Mouse (Mus musculus): ENCODE measurements around the gene Anxa9. TPM values are rescaled to one million over a fixed set of nuclear protein-coding genes. Genes with fewer than 3 reads are reported as not detected.

Anxa9 gene
- total and polyA plus RNA-seq, 2 experiments from 2014 or later, result 0.11 to 0.49 TPM

GRCm38 (mm10) chr3:95292899-95293298, 14.1 kb downstream of the Anxa9 start:
- 93% methylated on average over 2 of the region's 2 CpGs for WGBS
- no peak for DNase-seq (ENCODE audit: low spot score)
- Histone ChIP-seq H3K36me3 (replicated peaks; ENCODE audit: control insufficient read depth, insufficient read depth, low read length) (peaks cover 56% of the 10 kb centered on the region), H3K4me1 (ENCODE audit: control insufficient read depth, insufficient read depth) (no peaks in the 10 kb centered on the region), H3K9me3 (replicated peaks; ENCODE audit: control insufficient read depth, low read length) (no peaks in the 10 kb centered on the region), H3K4me2 (ENCODE audit: low read depth, low read length) (no peak overlapping the region), H3K4me3 (ENCODE audit: low read depth, low read length) (no peak overlapping the region), H3K27me3 (ENCODE audit: control insufficient read depth, insufficient read depth, low read length) (no peaks in the 10 kb centered on the region), H3K27ac (ENCODE audit: low read depth) (no peak overlapping the region), H3K9ac (replicated peaks; ENCODE audit: low read depth, low read length) (no peak overlapping the region)
- no peak for TF ChIP-seq CTCF (IDR thresholded peaks at IDR 0.05; ENCODE audit: low read depth)
- no peak for TF ChIP-seq EP300 (IDR thresholded peaks at IDR 0.05; ENCODE audit: low read depth)
- no peak for ATAC-seq (ENCODE audit: insufficient read depth, low read depth)

DNA sequence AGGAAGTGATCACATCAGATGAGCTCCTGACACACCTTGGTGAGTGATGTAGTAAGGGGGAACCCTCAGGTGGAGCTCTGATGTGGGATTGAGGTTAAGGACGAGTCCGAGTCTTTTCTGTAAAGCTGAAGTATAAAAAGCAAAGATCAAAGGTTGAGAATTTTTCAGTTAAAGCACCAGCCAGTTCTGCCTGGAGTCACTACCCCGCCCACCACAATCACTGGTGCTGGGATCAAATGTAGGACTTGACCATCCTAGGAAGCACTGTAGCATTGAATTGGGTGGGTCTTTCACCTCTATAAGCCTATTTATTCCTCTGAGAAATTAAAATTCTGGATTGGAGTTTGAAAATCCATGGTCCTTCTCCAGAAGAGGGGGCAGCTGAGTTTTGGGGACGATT, 15.9 kb downstream of the Anxa9 start:
- Histone ChIP-seq H3K27ac (ENCODE audit: low read depth) (no peak overlapping the region), H3K4me2 (ENCODE audit: low read depth, low read length) (no peak overlapping the region), H3K36me3 (replicated peaks; ENCODE audit: control insufficient read depth, insufficient read depth, low read length) (peaks cover 63% of the 10 kb centered on the region), H3K4me1 (ENCODE audit: control insufficient read depth, insufficient read depth) (no peaks in the 10 kb centered on the region), H3K4me3 (ENCODE audit: low read depth, low read length) (no peak overlapping the region), H3K9me3 (replicated peaks; ENCODE audit: control insufficient read depth, low read length) (no peaks in the 10 kb centered on the region), H3K27me3 (ENCODE audit: control insufficient read depth, insufficient read depth, low read length) (no peaks in the 10 kb centered on the region), H3K9ac (replicated peaks; ENCODE audit: low read depth, low read length) (no peak overlapping the region)
- DNase-seq (ENCODE audit: low spot score) (no peak), ATAC-seq (ENCODE audit: insufficient read depth, low read depth) (no peak)
- WGBS, result 84% methylated on average over 4 of the region's 4 CpGs
- TF ChIP-seq EP300 (IDR thresholded peaks at IDR 0.05; ENCODE audit: low read depth), result no peak
- no peak for TF ChIP-seq CTCF (IDR thresholded peaks at IDR 0.05; ENCODE audit: low read depth)

GRCm38 (mm10) chr3:95290156-95290555, 16.8 kb downstream of the Anxa9 start:
- TF ChIP-seq CTCF (IDR thresholded peaks at IDR 0.05; ENCODE audit: low read depth) (no peak), EP300 (IDR thresholded peaks at IDR 0.05; ENCODE audit: low read depth) (no peak)
- Histone ChIP-seq H3K4me1 (ENCODE audit: control insufficient read depth, insufficient read depth) (no peaks in the 10 kb centered on the region), H3K27me3 (ENCODE audit: control insufficient read depth, insufficient read depth, low read length) (no peaks in the 10 kb centered on the region), H3K36me3 (replicated peaks; ENCODE audit: control insufficient read depth, insufficient read depth, low read length) (peaks cover 60% of the 10 kb centered on the region), H3K4me3 (ENCODE audit: low read depth, low read length) (no peak overlapping the region), H3K9ac (replicated peaks; ENCODE audit: low read depth, low read length) (no peak overlapping the region), H3K27ac (ENCODE audit: low read depth) (no peak overlapping the region), H3K4me2 (ENCODE audit: low read depth, low read length) (no peak overlapping the region), H3K9me3 (replicated peaks; ENCODE audit: control insufficient read depth, low read length) (no peaks in the 10 kb centered on the region)
- no peak for DNase-seq (ENCODE audit: low spot score)
- no peak for ATAC-seq (ENCODE audit: insufficient read depth, low read depth)
- 71% methylated on average over 6 of the region's 6 CpGs for WGBS

DNA sequence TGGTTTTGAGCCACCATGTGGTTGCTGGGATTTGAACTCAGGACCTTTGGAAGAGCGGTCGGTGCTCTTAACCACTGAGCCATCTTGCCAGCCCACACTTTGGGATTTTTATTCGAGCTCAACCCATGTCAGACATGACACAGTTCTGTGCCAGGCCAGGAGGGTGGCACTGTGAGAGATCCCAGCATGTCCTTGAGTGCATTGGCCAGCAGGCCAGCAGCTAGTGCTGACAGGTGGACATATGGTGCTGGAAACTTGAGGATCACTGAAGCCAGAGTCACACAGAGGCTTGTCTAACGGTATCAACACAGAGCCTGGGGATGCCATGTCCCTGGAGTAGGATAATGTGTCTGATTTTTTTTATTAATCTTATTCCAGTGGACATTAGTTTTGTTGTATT, 17.6 kb downstream of the Anxa9 start:
- no peak for TF ChIP-seq EP300 (IDR thresholded peaks at IDR 0.05; ENCODE audit: low read depth)
- no peak for TF ChIP-seq CTCF (IDR thresholded peaks at IDR 0.05; ENCODE audit: low read depth)
- peaks cover 52% of the 10 kb centered on the region for H3K36me3 ChIP-seq (replicated peaks; ENCODE audit: control insufficient read depth, insufficient read depth, low read length)

GRCm38 (mm10) chr3:95287541-95287940, 19.4 kb downstream of the Anxa9 start:
- no peaks in the 10 kb centered on the region for H3K27me3 ChIP-seq (ENCODE audit: control insufficient read depth, insufficient read depth, low read length)
- H3K9ac ChIP-seq (replicated peaks; ENCODE audit: low read depth, low read length), result no peak overlapping the region
- no peak overlapping the region for H3K27ac ChIP-seq (ENCODE audit: low read depth)
- H3K4me3 ChIP-seq (ENCODE audit: low read depth, low read length), result no peak overlapping the region
- DNase-seq (ENCODE audit: low spot score) (no peak), ATAC-seq (ENCODE audit: insufficient read depth, low read depth) (no peak)
- TF ChIP-seq CTCF (IDR thresholded peaks at IDR 0.05; ENCODE audit: low read depth) (no peak), EP300 (IDR thresholded peaks at IDR 0.05; ENCODE audit: low read depth) (no peak)
- no peak overlapping the region for H3K4me2 ChIP-seq (ENCODE audit: low read depth, low read length)
- H3K36me3 ChIP-seq (replicated peaks; ENCODE audit: control insufficient read depth, insufficient read depth, low read length), result peaks cover 34% of the 10 kb centered on the region
- WGBS, result 76% methylated on average over 3 of the region's 3 CpGs
- peaks cover 9% of the 10 kb centered on the region for H3K4me1 ChIP-seq (ENCODE audit: control insufficient read depth, insufficient read depth)
- no peaks in the 10 kb centered on the region for H3K9me3 ChIP-seq (replicated peaks; ENCODE audit: control insufficient read depth, low read length)

More for the DNA sequence above, 17.6 kb downstream of the Anxa9 start:
- WGBS, result 88% methylated on average over 4 of the region's 4 CpGs
- H3K4me3 ChIP-seq (ENCODE audit: low read depth, low read length), result no peak overlapping the region
- no peak for DNase-seq (ENCODE audit: low spot score)
- no peaks in the 10 kb centered on the region for H3K9me3 ChIP-seq (replicated peaks; ENCODE audit: control insufficient read depth, low read length)
- no peak overlapping the region for H3K27ac ChIP-seq (ENCODE audit: low read depth)
- no peak overlapping the region for H3K9ac ChIP-seq (replicated peaks; ENCODE audit: low read depth, low read length)
- no peaks in the 10 kb centered on the region for H3K4me1 ChIP-seq (ENCODE audit: control insufficient read depth, insufficient read depth)
- no peak overlapping the region for H3K4me2 ChIP-seq (ENCODE audit: low read depth, low read length)
- ATAC-seq (ENCODE audit: insufficient read depth, low read depth), result no peak
- no peaks in the 10 kb centered on the region for H3K27me3 ChIP-seq (ENCODE audit: control insufficient read depth, insufficient read depth, low read length)

GRCm38 (mm10) chr3:95286510-95286909, 20.5 kb downstream of the Anxa9 start:
- Histone ChIP-seq H3K4me2 (ENCODE audit: low read depth, low read length) (no peak overlapping the region), H3K27me3 (ENCODE audit: control insufficient read depth, insufficient read depth, low read length) (no peaks in the 10 kb centered on the region), H3K27ac (ENCODE audit: low read depth) (no peak overlapping the region), H3K9ac (replicated peaks; ENCODE audit: low read depth, low read length) (no peak overlapping the region), H3K4me1 (ENCODE audit: control insufficient read depth, insufficient read depth) (peaks cover 9% of the 10 kb centered on the region), H3K9me3 (replicated peaks; ENCODE audit: control insufficient read depth, low read length) (no peaks in the 10 kb centered on the region), H3K36me3 (replicated peaks; ENCODE audit: control insufficient read depth, insufficient read depth, low read length) (peaks cover 25% of the 10 kb centered on the region), H3K4me3 (ENCODE audit: low read depth, low read length) (no peak overlapping the region)
- DNase-seq (ENCODE audit: low spot score) (no peak), ATAC-seq (ENCODE audit: insufficient read depth, low read depth) (no peak)
- WGBS, result 67% methylated on average over 7 of the region's 7 CpGs
- TF ChIP-seq EP300 (IDR thresholded peaks at IDR 0.05; ENCODE audit: low read depth), result no peak
- TF ChIP-seq CTCF (IDR thresholded peaks at IDR 0.05; ENCODE audit: low read depth), result no peak

Measured in heart, postnatal 0 days (tissue).